Mouse (Mus musculus): ENCODE data around the gene Insyn1.

DNA sequence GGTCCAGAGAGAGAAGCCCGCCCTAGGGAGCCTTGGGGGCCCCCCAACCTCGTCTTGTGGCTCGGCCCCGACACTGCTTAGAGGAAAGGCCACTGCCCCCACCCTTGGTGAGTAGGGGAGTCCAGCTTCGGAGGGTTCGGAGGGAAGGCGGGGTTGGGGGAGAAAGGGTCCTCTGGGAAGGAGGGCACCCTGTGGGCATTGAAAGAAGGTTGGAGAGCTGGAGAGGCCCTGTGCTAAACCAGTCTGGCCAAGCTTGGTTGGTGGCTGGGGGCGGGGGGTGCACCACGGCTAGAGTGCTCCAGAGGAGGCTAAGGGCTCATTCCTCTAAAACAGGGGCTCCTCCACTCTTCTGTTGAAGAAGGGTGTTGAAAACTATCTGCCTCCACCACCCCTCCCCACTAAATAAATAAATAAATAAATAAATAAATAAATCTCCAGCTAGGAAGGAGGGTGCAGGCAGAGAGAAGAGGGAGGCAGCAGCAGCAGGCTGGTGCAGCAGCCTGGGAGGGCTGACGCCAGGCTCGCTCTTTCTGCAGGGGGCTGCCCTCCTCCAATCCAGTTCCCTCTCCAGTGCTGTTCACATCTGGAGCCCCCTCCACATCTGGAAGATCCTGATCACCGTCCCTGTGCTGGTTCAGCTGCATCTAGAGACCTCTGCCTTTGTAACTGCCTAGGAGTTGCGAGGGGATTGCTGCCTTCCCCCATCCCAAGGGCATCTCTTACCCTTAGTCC lies 896 bp downstream of the Insyn1 start:
- no peak for TF ChIP-seq POLR2A (IDR thresholded peaks at IDR 0.05; ENCODE audit: borderline replicate concordance, extremely low read depth, low read depth, low read length)
- TF ChIP-seq CTCF (IDR thresholded peaks at IDR 0.05; ENCODE audit: insufficient read depth, low read length) = no peak
